In genomic region chr17:32073359-32073758, GRCm38 (mm10) we compare ENCODE assay signal across 9 mouse cellular contexts. TPM values are rescaled to one million over a fixed set of nuclear protein-coding genes. Genes with fewer than 3 reads are reported as not detected.
DNase-seq lines count a peak whose midpoint lies in the region; TF ChIP-seq lines count a peak whose summit lies in the region.
"Had no signal": no experiment of that assay in that cellular context is flagged by ENCODE, and none has a peak within 500 bp of the region (broad histone marks: within the 10 kb centered on the region; RNA-seq: fewer than 3 reads in every experiment).

No protein-coding gene starts in this region.

- H3K27me3 ChIP-seq in C2C12 (ENCODE audit: control insufficient read depth, insufficient read depth, insufficient read length) = no peaks in the 10 kb centered on the region

- no peaks in the 10 kb centered on the region for H3K36me3 ChIP-seq in C2C12 (ENCODE audit: control insufficient read depth, insufficient read depth)
- H3K36me3 ChIP-seq: heart, embryonic 13.5 days had no signal

- DNase-seq in adipocyte (ENCODE audit: low spot score) = peak; percentile 86
- DNase-seq in embryo, embryonic 10.5 days (ENCODE audit: low spot score) = peak; percentile 83
- peak; percentile 80 to 81 for DNase-seq in gastrocnemius, postnatal 4 days (ENCODE audit: low spot score in 2 of 2)
- peak; percentile 85 for DNase-seq in layer of hippocampus, adult 11-12 months (ENCODE audit: low spot score)
- peak; percentile 75 to 83 for DNase-seq in lung, adult 18-20 months
- peak; percentile 75 for DNase-seq in retina, adult 2 months (ENCODE audit: low read depth, low spot score)
- peak; percentile 77 to 84 for DNase-seq in thymus, postnatal 36 days

- no peaks in the 10 kb centered on the region for H3K79me3 ChIP-seq in C2C12 (ENCODE audit: low read depth)

- TF ChIP-seq CTCF in C2C12 (IDR thresholded peaks at IDR 0.05; ENCODE audit: control insufficient read depth, insufficient read depth, insufficient read length) = peak; percentile 56

- H3K79me2 ChIP-seq in C2C12 (ENCODE audit: control insufficient read depth, insufficient read depth) = no peaks in the 10 kb centered on the region

- H3ac ChIP-seq in C2C12 (ENCODE audit: control insufficient read depth, insufficient read length, low read depth) = no peak overlapping the region

- no peak overlapping the region for H3K4me3 ChIP-seq in C2C12 (ENCODE audit: insufficient read depth, poor library complexity, severe bottlenecking)
- H3K4me3 ChIP-seq: heart, embryonic 13.5 days had no signal

TF ChIP-seq in C2C12, 6 proteins besides CTCF, POLR2A, EP300 and RAD21:
- TF ChIP-seq USF1 (IDR thresholded peaks at IDR 0.05; ENCODE audit: low read depth) (no peak), MYOD1 (IDR thresholded peaks at IDR 0.05; ENCODE audit: control insufficient read depth, insufficient read length, low read depth) (peak; percentile 45)

RNA-seq across cellular contexts. Expression of gene Hsf2bp, which starts 37.2 kb away (rescaled TPM):
- 1.1 TPM for polyA plus RNA-seq in C2C12 (2012; fragmentation: generic; extraction: Trizol)
- total RNA-seq in gastrocnemius, postnatal 4 days (2021) = 1 to 10 TPM; 6.1 to 8.2 TPM

RNA-seq across cellular contexts. Expression of gene Rrp1b, which starts 37.5 kb away (rescaled TPM):
- polyA plus RNA-seq in C2C12 (2012; fragmentation: generic; extraction: Trizol) = 21.0 TPM
- 10 to 100 TPM; 17.3 to 29.4 TPM for total RNA-seq in gastrocnemius, postnatal 4 days (2021)
